Mouse (Mus musculus) effector memory CD4-positive, alpha-beta T cell, adult 7 months (primary cell): Measurements from ENCODE around the gene 4930444G20Rik. TPM values are rescaled to one million over a fixed set of nuclear protein-coding genes. Genes with fewer than 3 reads are reported as not detected.

Source experiments
- polyA plus RNA-seq: library from polyadenylated mRNA; unstranded; fragments of 100-300 nt; shearing (Covaris generic); gene quantifications from one replicate; pipeline ENCODE4 v1.2.1, GENCODE M21; 2017

Gene 4930444G20Rik
- not detected for polyA plus RNA-seq

DNA sequence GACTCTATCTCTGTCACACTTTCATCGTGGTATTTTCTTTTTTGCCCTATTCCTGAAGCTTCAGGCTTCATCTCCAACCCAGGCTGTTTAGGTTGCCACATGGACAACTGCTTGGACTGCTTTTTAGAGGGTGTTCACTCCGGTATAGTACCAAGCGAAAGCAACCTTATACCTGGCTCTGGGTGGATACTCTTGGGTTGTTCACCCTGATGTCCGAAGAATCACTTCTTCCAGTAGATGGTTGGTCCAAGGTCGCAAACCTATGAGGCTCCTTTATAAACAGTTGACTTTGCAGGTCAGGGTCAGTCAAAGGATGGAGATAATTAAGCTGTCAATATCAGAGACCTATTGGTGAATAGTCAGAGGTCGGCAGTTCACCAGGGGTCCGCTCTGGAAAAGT lies at the start of gene 4930444G20Rik:
TSS of gene 4930444G20Rik (minus strand) at position 101 of the 400 bp plus-strand sequence.

Other genes starting within 250 kb of the 4930444G20Rik start
- gene Sgk1, start 185.9 kb downstream of the 4930444G20Rik start, polyA plus RNA-seq: 75.6 TPM
- 12.7 TPM for gene E030030I06Rik, start 81.2 kb upstream of the 4930444G20Rik start, polyA plus RNA-seq
- not detected for gene Raet1e, start 90.5 kb upstream of the 4930444G20Rik start, polyA plus RNA-seq
- gene H60b, start 90.5 kb upstream of the 4930444G20Rik start, polyA plus RNA-seq: 32.4 TPM